Mouse (Mus musculus) liver, embryonic 11.5 days (tissue): ENCODE data around the gene Kmt2d. TPM values are rescaled to one million over a fixed set of nuclear protein-coding genes. Genes with fewer than 3 reads are reported as not detected.
"Not testable (repeated sequence)": the region's sequence is repeated elsewhere in the genome, so short reads cannot be mapped to it uniquely, and the experiment has no call there.

ENCODE experiments used
- ATAC-seq: fragments of 200-750 bp; cut with Nextera tagmentation; replicated peaks from 2 replicates; pipeline ENCODE4 v1.8.0; 2017; ENCODE audit warnings: moderate number of reproducible peaks, mild to moderate bottlenecking, moderate TSS enrichment, moderate library complexity; ENCODE audit not compliant: low FRiP score
- DNase-seq: peaks from one replicate; pipeline ENCODE4 v3.0.0-alpha.2; 2017; ENCODE audit warnings: low spot score
- H3K27ac ChIP-seq: fragments of 300-500 bp; sonication (generic); 2 replicates; pipeline ENCODE4 v1.5.1; 2014; ENCODE audit warnings: mild to moderate bottlenecking, low read depth, low read length, control low read depth
- H3K27me3 ChIP-seq: fragments of 300-500 bp; sonication (generic); replicated peaks from 2 replicates; pipeline ENCODE4 v1.6.1; 2014; ENCODE audit warnings: low read length, mixed read lengths; ENCODE audit not compliant: control insufficient read depth, insufficient read depth
- H3K36me3 ChIP-seq: fragments of 300-500 bp; sonication (generic); 2 replicates; pipeline ENCODE4 v1.6.1; 2014; ENCODE audit warnings: mild to moderate bottlenecking, low read length, moderate library complexity, mixed read lengths; ENCODE audit not compliant: control insufficient read depth, insufficient read depth
- H3K4me1 ChIP-seq: fragments of 300-500 bp; sonication (generic); replicated peaks from 2 replicates; pipeline ENCODE4 v1.6.1; 2014; ENCODE audit warnings: low read length, mixed read lengths; ENCODE audit not compliant: control insufficient read depth, insufficient read depth
- H3K4me2 ChIP-seq: fragments of 300-500 bp; sonication (generic); 2 replicates; pipeline ENCODE4 v1.6.1; 2014; ENCODE audit warnings: mild to moderate bottlenecking, control low read depth, moderate library complexity
- H3K4me3 ChIP-seq: fragments of 300-500 bp; sonication (generic); 2 replicates; pipeline ENCODE4 v1.5.1; 2014; ENCODE audit warnings: low read depth, low read length, control low read depth
- H3K9ac ChIP-seq: fragments of 300-500 bp; sonication (generic); 2 replicates; pipeline ENCODE4 v1.6.1; 2014; ENCODE audit warnings: low read depth, low read length, control low read depth
- H3K9me3 ChIP-seq: fragments of 300-500 bp; sonication (generic); 2 replicates; pipeline ENCODE4 v1.6.1; 2016; ENCODE audit warnings: low read length, inconsistent platforms, mixed read lengths; ENCODE audit not compliant: control insufficient read depth
- WGBS: fragments of 180-500 bp; shearing (Covaris S2); extraction: QIAGEN DNeasy Blood & Tissue Kit; methylation state at CpG from one replicate; pipeline ENCODE4 v1.1.7; 2014; 5-methylcytosine and 5-hydroxymethylcytosine counted together
- polyA plus RNA-seq: library from polyadenylated mRNA; unstranded; fragments of >200 nt; fragmentation: Nextera tagmentation; extraction: Ambion mirVana; gene quantifications from 2 replicates; pipeline ENCODE4 v1.2.1, GENCODE M21; 2014

Gene Kmt2d
- 14.3 and 17.0 TPM in 2 replicates for polyA plus RNA-seq

DNA sequence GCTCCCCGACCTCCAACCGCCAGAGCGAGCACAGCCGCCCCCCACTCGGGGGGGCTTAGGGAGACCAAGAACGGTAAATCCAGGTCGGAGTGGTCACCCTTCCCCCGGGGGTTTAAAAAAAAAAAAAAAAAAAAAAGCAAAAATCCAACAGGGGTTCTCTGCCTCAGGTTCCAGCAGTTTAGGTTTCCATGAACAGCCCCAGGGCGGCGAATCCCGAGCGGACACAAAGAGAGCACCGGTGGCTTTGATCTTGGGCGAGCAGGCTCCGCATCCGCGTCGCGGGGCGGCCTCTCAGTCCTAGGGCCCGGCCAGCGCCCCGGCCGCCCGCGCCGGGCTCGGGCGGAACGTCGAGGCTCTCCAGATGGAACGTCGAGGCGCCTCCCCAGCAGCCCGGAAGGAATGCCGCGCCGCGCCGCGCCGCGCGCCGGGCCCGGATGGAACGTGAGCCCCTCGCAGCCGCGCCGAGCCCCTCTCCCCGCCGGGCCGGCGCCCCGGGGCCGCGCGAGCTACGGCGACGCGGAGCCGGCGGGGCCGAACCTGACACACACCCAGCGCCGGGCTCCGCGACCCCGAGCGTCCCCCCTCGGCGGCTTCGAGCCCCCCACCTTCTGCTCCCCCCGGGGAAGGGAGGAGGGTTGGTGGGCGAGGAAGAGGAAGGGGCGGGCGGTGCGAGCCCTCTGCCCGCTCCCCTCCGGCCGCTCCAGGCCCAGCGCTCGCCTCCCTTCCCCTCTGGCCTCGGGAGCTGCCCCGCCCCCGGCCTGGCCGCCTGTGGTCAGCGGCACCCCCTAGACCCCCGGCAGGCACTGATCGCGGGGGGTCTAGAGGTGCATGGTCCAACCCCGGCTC lies at the start of gene Kmt2d:
TSS of gene Kmt2d (minus strand) at position 135 of the 846 bp plus-strand sequence.
- H3K9me3 ChIP-seq = no peaks in the 10 kb centered on the region
- H3K4me2 ChIP-seq = peak within 1 kb of the TSS; percentile 98
- ATAC-seq (peak; percentile 40), DNase-seq (no peak)
- H3K27ac ChIP-seq = peak within 1 kb of the TSS; percentile 98
- no peaks in the 10 kb centered on the region for H3K27me3 ChIP-seq
- H3K4me3 ChIP-seq = peak within 1 kb of the TSS; percentile 100
- WGBS = under 1% methylated on average over 83 of the region's 94 CpGs
- H3K36me3 ChIP-seq = peaks cover 4% of the 10 kb centered on the region; the same call in 1 of the 2 replicates
- H3K4me1 ChIP-seq = peaks cover 28% of the 10 kb centered on the region
- peak within 1 kb of the TSS; percentile 100 for H3K9ac ChIP-seq

DNA sequence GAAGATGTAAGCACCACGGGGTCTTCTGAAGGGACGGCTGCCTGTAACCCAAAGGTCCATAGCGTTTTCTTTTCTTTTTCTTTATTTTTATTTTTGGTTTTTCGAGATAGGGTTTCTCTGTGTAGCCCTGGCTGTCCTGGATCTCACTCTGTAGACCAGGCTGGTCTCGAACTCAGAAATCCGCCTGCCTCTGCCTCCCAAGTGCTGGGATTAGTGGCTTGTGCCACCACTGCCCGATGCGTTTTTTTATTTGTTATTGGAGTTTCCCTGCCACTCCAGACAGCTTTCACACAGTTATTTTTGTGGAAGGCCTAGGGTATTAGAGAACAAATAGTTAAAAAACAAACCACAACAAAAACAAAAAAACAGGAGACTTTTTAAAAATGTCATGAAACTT lies 47.5 kb upstream of the Kmt2d start:
- peak overlapping the region; percentile 51; the same call in 1 of the 2 replicates for H3K27ac ChIP-seq
- not testable (repeated sequence) for DNase-seq, H3K27me3 ChIP-seq, H3K9me3 ChIP-seq, ATAC-seq, H3K36me3 ChIP-seq, H3K4me1 ChIP-seq
- H3K4me2 ChIP-seq = peak overlapping the region; percentile 85
- 25% methylated on average over 8 of the region's 8 CpGs for WGBS
- peak overlapping the region; percentile 58 for H3K9ac ChIP-seq
- peak overlapping the region; percentile 80 for H3K4me3 ChIP-seq

DNA sequence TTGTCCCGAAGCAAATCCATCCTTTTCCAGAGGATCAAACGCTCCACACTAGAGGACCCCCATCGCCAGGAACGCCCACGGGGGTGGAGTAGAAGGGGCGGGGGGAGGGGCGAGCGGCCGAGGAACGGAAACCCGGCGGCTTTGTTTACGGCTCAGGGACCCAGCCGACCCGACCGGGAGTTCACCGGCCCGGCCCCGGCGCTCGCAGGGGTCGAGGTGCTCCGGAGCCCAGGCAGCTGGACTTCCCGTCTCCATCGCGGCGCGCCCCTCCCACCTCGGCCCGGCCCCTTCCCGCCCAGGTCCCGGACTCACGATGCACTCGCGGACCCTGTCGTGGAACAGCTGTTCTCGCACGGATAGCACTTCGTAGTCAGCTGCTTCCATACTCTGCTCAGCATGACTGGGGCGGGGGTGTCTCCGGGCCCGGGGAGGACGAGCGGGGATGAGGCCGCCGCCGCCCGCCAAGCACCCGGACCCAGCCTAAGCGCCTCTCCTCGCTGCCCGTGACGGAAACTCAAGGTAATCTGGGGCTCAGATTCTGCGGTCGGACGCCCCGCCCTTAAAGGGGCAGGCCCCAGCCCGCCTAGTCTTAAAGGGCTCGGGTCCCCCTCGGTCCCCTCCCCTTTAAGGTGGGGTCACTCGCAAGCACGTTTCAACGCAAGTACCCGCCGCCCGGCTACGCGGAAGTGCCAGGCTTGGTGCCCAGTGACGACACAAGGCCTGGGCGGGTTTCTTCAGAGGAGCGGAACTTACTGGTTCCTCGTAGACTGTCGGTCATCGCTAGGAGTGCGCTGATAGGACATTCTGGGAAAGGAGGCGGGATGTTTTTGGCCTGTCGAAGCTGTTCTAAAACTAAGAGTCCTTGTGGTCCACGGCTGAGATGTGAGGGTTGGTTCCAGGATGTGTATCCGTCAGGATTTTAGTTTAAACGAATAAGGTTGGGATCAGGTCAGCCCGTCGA lies 46.8 kb upstream of the Kmt2d start, which contains the start of gene Lmbr1l:
TSS of gene Lmbr1l (minus strand) at position 694 of the 961 bp plus-strand sequence.
- Histone ChIP-seq H3K9ac (peak within 1 kb of the TSS; percentile 70), H3K4me1 (no peaks in the 10 kb centered on the region; the same call in 1 of the 2 replicates), H3K27me3 (no peaks in the 10 kb centered on the region), H3K36me3 (peaks cover 6% of the 10 kb centered on the region), H3K4me3 (peak within 1 kb of the TSS; percentile 80), H3K27ac (peak within 1 kb of the TSS; percentile 72), H3K4me2 (peak within 1 kb of the TSS; percentile 85), H3K9me3 (no peaks in the 10 kb centered on the region)
- peak; percentile 100 for ATAC-seq
- WGBS = under 1% methylated on average over 81 of the region's 82 CpGs
- DNase-seq = peak; percentile 95

DNA sequence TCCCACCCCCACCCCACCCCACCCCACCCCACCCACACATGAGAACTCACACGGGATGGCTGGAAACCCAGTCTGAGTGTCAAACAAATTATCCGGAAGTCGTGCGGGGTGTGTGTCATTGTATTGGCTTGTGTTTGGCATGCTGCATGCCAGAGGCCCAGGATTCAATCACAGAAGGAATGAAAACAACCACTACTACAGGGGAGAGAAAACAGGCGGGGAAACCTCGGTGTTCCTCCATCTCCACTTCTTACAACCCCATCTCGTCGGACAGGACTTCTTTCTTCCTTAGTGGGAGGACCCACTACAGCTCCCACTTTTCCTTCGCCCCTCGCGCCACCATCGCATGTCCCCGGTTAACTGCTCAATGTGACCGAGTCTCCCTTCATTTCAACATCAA lies 46.1 kb upstream of the Kmt2d start:
- Histone ChIP-seq H3K27me3 (no peaks in the 10 kb centered on the region), H3K36me3 (peaks cover 7% of the 10 kb centered on the region), H3K4me3 (peak overlapping the region; percentile 80), H3K9ac (peak overlapping the region; percentile 70), H3K4me2 (peak overlapping the region; percentile 85), H3K27ac (no peak overlapping the region), H3K9me3 (no peaks in the 10 kb centered on the region), H3K4me1 (no peaks in the 10 kb centered on the region; the same call in 1 of the 2 replicates)
- DNase-seq (no peak), ATAC-seq (no peak)
- WGBS = 2% methylated on average over 14 of the region's 14 CpGs

DNA sequence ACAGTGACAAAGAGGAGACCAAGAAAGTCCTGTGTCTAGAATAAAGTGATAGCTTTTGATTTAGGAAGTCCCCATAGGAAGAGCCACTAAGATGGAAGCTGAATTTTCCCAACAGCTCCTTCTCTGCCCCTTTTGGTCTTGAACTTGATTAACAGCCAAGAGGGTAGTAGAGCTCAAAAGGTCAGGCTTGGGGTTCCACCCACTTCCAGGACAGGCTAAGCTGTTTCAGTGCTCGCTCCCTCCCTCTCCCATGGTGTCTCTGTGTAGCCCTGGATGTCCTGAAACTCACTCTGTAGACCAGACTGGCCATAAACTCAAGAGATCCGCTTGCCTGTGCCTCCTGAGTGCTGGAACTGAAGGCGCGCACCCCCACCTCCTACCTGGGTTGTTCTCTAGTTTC lies 45.0 kb upstream of the Kmt2d start:
- 94% methylated on average over 4 of the region's 4 CpGs for WGBS
- H3K27me3 ChIP-seq = no peaks in the 10 kb centered on the region
- H3K9me3 ChIP-seq = no peaks in the 10 kb centered on the region
- peaks cover 10% of the 10 kb centered on the region for H3K36me3 ChIP-seq
- no peak overlapping the region for H3K4me3 ChIP-seq
- H3K4me1 ChIP-seq = no peaks in the 10 kb centered on the region; the same call in 1 of the 2 replicates
- H3K27ac ChIP-seq = no peak overlapping the region
- DNase-seq (no peak), ATAC-seq (no peak)
- no peak overlapping the region for H3K9ac ChIP-seq
- H3K4me2 ChIP-seq = no peak overlapping the region

DNA sequence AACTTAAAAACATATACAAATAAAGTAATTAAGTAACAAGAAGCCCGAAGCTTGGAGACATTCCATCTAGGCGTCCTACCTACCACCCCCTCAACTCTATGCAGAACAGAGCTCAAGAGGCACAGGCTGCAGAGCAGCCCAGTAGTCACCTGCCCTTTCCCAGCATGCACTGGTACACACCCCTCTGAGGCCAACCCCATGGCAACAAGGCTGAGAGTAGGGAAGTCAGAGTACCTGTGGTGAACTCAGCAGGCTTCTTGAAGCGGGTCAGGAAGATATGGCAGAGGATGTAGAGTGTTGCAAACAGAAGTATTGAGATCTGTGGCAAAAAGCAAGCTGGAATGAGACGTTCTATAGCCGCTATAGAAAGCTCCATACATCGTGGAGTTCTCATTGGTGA lies 43.9 kb upstream of the Kmt2d start:
- H3K9me3 ChIP-seq = no peaks in the 10 kb centered on the region
- H3K4me3 ChIP-seq = no peak overlapping the region
- DNase-seq = no peak
- H3K9ac ChIP-seq = no peak overlapping the region
- H3K27ac ChIP-seq = no peak overlapping the region
- H3K4me1 ChIP-seq = no peaks in the 10 kb centered on the region; the same call in 1 of the 2 replicates
- H3K4me2 ChIP-seq = no peak overlapping the region
- 85% methylated on average over 6 of the region's 6 CpGs for WGBS
- ATAC-seq = no peak
- H3K27me3 ChIP-seq = no peaks in the 10 kb centered on the region
- peaks cover 13% of the 10 kb centered on the region for H3K36me3 ChIP-seq

- Histone ChIP-seq H3K9me3 (no peaks in the 10 kb centered on the region), H3K4me2 (no peak overlapping the region), H3K27me3 (peaks cover 2% of the 10 kb centered on the region; the same call in 1 of the 2 replicates), H3K4me3 (no peak overlapping the region), H3K9ac (no peak overlapping the region), H3K4me1 (no peaks in the 10 kb centered on the region), H3K36me3 (peaks cover 11% of the 10 kb centered on the region), H3K27ac (no peak overlapping the region)
- ATAC-seq = 0 out of 2 replicates have a peak, but pooled peaks have one; percentile 34
- peak; percentile 56 for DNase-seq
- WGBS = 27% methylated on average over 10 of the region's 10 CpGs
These were observed 33.7 kb upstream of the Kmt2d start for GRCm38 (mm10) chr15:98904692-98905091.

- no peak overlapping the region for H3K9ac ChIP-seq
- no peak for ATAC-seq
- no peak for DNase-seq
- H3K9me3 ChIP-seq = no peaks in the 10 kb centered on the region
- peaks cover 9% of the 10 kb centered on the region for H3K4me1 ChIP-seq
- H3K27me3 ChIP-seq = peaks cover 21% of the 10 kb centered on the region
- 92% methylated on average over 2 of the region's 2 CpGs for WGBS
- H3K4me3 ChIP-seq = no peak overlapping the region
- H3K27ac ChIP-seq = no peak overlapping the region
- H3K36me3 ChIP-seq = peaks cover 4% of the 10 kb centered on the region
- no peak overlapping the region for H3K4me2 ChIP-seq
These were observed 31.6 kb upstream of the Kmt2d start for GRCm38 (mm10) chr15:98902600-98902999.
